Mouse (Mus musculus) G1E (cell line): ENCODE measurements around the gene Gm572.

ENCODE experiments used
- CTCF ChIP-seq: IDR thresholded peaks from 2 replicates; pipeline ENCODE4 v1.5.1; 2012; ENCODE audit warnings: low read depth, low read length, inconsistent platforms, mixed read lengths
- GATA1 ChIP-seq: IDR thresholded peaks from 2 replicates; pipeline ENCODE4 v1.6.1; 2012; ENCODE audit warnings: borderline replicate concordance, low read length, inconsistent platforms, mixed read lengths
- GATA2 ChIP-seq: IDR thresholded peaks from 2 replicates; pipeline ENCODE4 v1.6.1; 2012; ENCODE audit warnings: low read depth, low read length, inconsistent platforms, borderline replicate concordance
- POLR2AphosphoS5 ChIP-seq: IDR thresholded peaks from 2 replicates; pipeline ENCODE4 v1.6.1; 2012; ENCODE audit warnings: low read depth, low read length, inconsistent platforms; ENCODE audit not compliant: insufficient replicate concordance

DNA sequence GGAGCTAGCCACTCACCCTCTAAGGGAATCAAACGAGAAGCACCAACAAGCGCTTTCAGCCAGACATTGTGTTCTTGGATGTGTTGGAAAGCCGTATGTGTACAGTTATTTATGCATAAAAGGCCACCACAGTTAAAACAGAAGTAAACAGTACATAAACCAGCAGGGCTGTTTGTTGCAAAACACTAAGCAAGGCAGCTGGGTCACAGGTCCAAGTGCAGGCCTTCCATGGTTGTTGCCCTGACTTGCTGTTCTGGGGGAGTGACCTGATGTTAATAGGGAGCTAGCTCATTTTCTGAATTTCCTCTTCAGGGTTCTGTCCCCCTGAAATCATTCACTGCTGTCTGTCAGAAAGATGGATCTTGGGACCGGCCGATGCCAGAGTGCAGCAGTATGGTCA, 33.3 kb upstream of the Gm572 start:
- no peak for TF ChIP-seq CTCF
- no peak for TF ChIP-seq GATA2
- TF ChIP-seq POLR2AphosphoS5, result no peak
- TF ChIP-seq GATA1, result no peak
